Mouse (Mus musculus) forebrain, embryonic 13.5 days (tissue): ENCODE results near the gene Ccdc71. TPM values are rescaled to one million over a fixed set of nuclear protein-coding genes. Genes with fewer than 3 reads are reported as not detected.

Source experiments
- ATAC-seq: fragments of 200-750 bp; cut with Nextera tagmentation; 2 replicates; pipeline ENCODE4 v1.8.0; 2017
- H3K27ac ChIP-seq: fragments of 300-500 bp; sonication (generic); 2 replicates; pipeline ENCODE4 v1.5.1; 2015; ENCODE audit warnings: inconsistent platforms, mild to moderate bottlenecking, moderate library complexity
- H3K27me3 ChIP-seq: fragments of 300-500 bp; sonication (generic); 2 replicates; pipeline ENCODE4 v1.6.1; 2015; ENCODE audit warnings: mild to moderate bottlenecking, inconsistent platforms
- H3K36me3 ChIP-seq: fragments of 300-500 bp; sonication (generic); 2 replicates; pipeline ENCODE4 v1.6.1; 2015; ENCODE audit warnings: mild to moderate bottlenecking, inconsistent platforms; ENCODE audit not compliant: poor library complexity, severe bottlenecking
- H3K4me1 ChIP-seq: fragments of 300-500 bp; sonication (generic); 2 replicates; pipeline ENCODE4 v1.6.1; 2015; ENCODE audit warnings: inconsistent platforms
- H3K4me2 ChIP-seq: fragments of 300-500 bp; sonication (generic); 2 replicates; pipeline ENCODE4 v1.6.1; 2015; ENCODE audit warnings: inconsistent platforms, mild to moderate bottlenecking, moderate library complexity
- H3K4me3 ChIP-seq: fragments of 300-500 bp; sonication (generic); 2 replicates; pipeline ENCODE4 v1.5.1; 2015; ENCODE audit warnings: mild to moderate bottlenecking, inconsistent platforms
- H3K9ac ChIP-seq: fragments of 300-500 bp; sonication (generic); 2 replicates; pipeline ENCODE4 v1.6.1; 2015; ENCODE audit warnings: mild to moderate bottlenecking, inconsistent platforms
- H3K9me3 ChIP-seq: fragments of 300-500 bp; sonication (generic); replicated peaks from 2 replicates; pipeline ENCODE4 v1.6.1; 2016; ENCODE audit warnings: inconsistent platforms
- WGBS: fragments of 180-500 bp; shearing (Covaris S2); methylation state at CpG from one replicate; pipeline ENCODE4 v1.1.7; 2015; 5-methylcytosine and 5-hydroxymethylcytosine counted together
- polyA plus RNA-seq: library from polyadenylated mRNA; unstranded; fragments of >200 nt; fragmentation: Nextera tagmentation; extraction: Ambion mirVana; gene quantifications from 2 replicates; pipeline ENCODE4 v1.2.1, GENCODE M21; 2015

Ccdc71 gene
- polyA plus RNA-seq, 1 experiment from 2014 or later: 50.1 TPM

- H3K4me2 ChIP-seq: peak overlapping the region; percentile 95
- H3K4me1 ChIP-seq: peaks cover 25% of the 10 kb centered on the region
- no peaks in the 10 kb centered on the region for H3K27me3 ChIP-seq
- WGBS: 90% methylated on average over 16 of the region's 16 CpGs
- H3K36me3 ChIP-seq: peaks cover 74% of the 10 kb centered on the region
- peak overlapping the region; percentile 89 for H3K9ac ChIP-seq
- ATAC-seq: no peak
- H3K27ac ChIP-seq: no peak overlapping the region
- H3K4me3 ChIP-seq: peak overlapping the region; percentile 84
- H3K9me3 ChIP-seq: no peaks in the 10 kb centered on the region
Observed at GRCm38 (mm10) chr9:108492043-108492750, 31.9 kb downstream of the Ccdc71 start.

- H3K36me3 ChIP-seq: peaks cover 74% of the 10 kb centered on the region
- no peak overlapping the region for H3K27ac ChIP-seq
- no peak overlapping the region for H3K9ac ChIP-seq
- no peaks in the 10 kb centered on the region for H3K9me3 ChIP-seq
- H3K4me2 ChIP-seq: no peak overlapping the region
- H3K4me3 ChIP-seq: no peak overlapping the region
- no peak for ATAC-seq
- H3K27me3 ChIP-seq: no peaks in the 10 kb centered on the region
- peaks cover 25% of the 10 kb centered on the region for H3K4me1 ChIP-seq
- WGBS: 95% methylated on average over 8 of the region's 8 CpGs
Observed at GRCm38 (mm10) chr9:108493246-108493645, 32.9 kb downstream of the Ccdc71 start.

GRCm38 (mm10) chr9:108494146-108494825 is 34.0 kb downstream of the Ccdc71 start:
- Histone ChIP-seq H3K27me3 (no peaks in the 10 kb centered on the region), H3K9me3 (no peaks in the 10 kb centered on the region), H3K27ac (no peak overlapping the region), H3K4me2 (no peak overlapping the region), H3K9ac (no peak overlapping the region), H3K4me1 (peaks cover 25% of the 10 kb centered on the region), H3K4me3 (no peak overlapping the region), H3K36me3 (peaks cover 75% of the 10 kb centered on the region)
- WGBS: 94% methylated on average over 19 of the region's 19 CpGs
- no peak for ATAC-seq

GRCm38 (mm10) chr9:108494905-108495304 is 34.6 kb downstream of the Ccdc71 start:
- WGBS: 82% methylated on average over 10 of the region's 10 CpGs
- no peak for ATAC-seq
- Histone ChIP-seq H3K27me3 (no peaks in the 10 kb centered on the region), H3K4me1 (peaks cover 21% of the 10 kb centered on the region), H3K4me3 (no peak overlapping the region), H3K9ac (no peak overlapping the region), H3K36me3 (peaks cover 81% of the 10 kb centered on the region), H3K4me2 (no peak overlapping the region), H3K27ac (no peak overlapping the region), H3K9me3 (no peaks in the 10 kb centered on the region)

- Histone ChIP-seq H3K4me3 (no peak overlapping the region), H3K9ac (no peak overlapping the region), H3K27me3 (no peaks in the 10 kb centered on the region), H3K27ac (no peak overlapping the region), H3K4me1 (no peaks in the 10 kb centered on the region), H3K4me2 (no peak overlapping the region), H3K9me3 (no peaks in the 10 kb centered on the region), H3K36me3 (peaks cover 94% of the 10 kb centered on the region)
- ATAC-seq: no peak
- 92% methylated on average over 7 of the region's 7 CpGs for WGBS
Observed at GRCm38 (mm10) chr9:108499231-108499630, 38.9 kb downstream of the Ccdc71 start.

GRCm38 (mm10) chr9:108499943-108500342 is 39.6 kb downstream of the Ccdc71 start:
- Histone ChIP-seq H3K27ac (no peak overlapping the region), H3K27me3 (no peaks in the 10 kb centered on the region), H3K36me3 (peaks cover 87% of the 10 kb centered on the region), H3K9ac (no peak overlapping the region), H3K4me1 (no peaks in the 10 kb centered on the region), H3K9me3 (no peaks in the 10 kb centered on the region), H3K4me2 (no peak overlapping the region), H3K4me3 (no peak overlapping the region)
- 96% methylated on average over 15 of the region's 15 CpGs for WGBS
- no peak for ATAC-seq

GRCm38 (mm10) chr9:108506901-108507300 is 46.6 kb downstream of the Ccdc71 start:
- 90% methylated on average over 7 of the region's 7 CpGs for WGBS
- H3K4me1 ChIP-seq: peaks cover 15% of the 10 kb centered on the region
- peaks cover 39% of the 10 kb centered on the region for H3K36me3 ChIP-seq
- H3K27me3 ChIP-seq: no peaks in the 10 kb centered on the region
- H3K4me3 ChIP-seq: no peak overlapping the region; the same call in 1 of the 2 replicates
- ATAC-seq: no peak
- H3K27ac ChIP-seq: no peak overlapping the region
- H3K9ac ChIP-seq: no peak overlapping the region
- H3K9me3 ChIP-seq: no peaks in the 10 kb centered on the region
- peak overlapping the region; percentile 89 for H3K4me2 ChIP-seq

GRCm38 (mm10) chr9:108507619-108508434 is 47.5 kb downstream of the Ccdc71 start, which contains the start of gene Qars:
TSS of gene Qars (plus strand) at chr9:108507706.
- H3K4me3 ChIP-seq: peak within 1 kb of the TSS; percentile 69
- peak within 1 kb of the TSS; percentile 52; the same call in 1 of the 2 replicates for H3K27ac ChIP-seq
- no peaks in the 10 kb centered on the region for H3K9me3 ChIP-seq
- ATAC-seq: peak; percentile 97
- peak within 1 kb of the TSS; percentile 89 for H3K4me2 ChIP-seq
- H3K9ac ChIP-seq: peak within 1 kb of the TSS; percentile 78
- WGBS: under 1% methylated on average over 37 of the region's 37 CpGs
- peaks cover 15% of the 10 kb centered on the region for H3K4me1 ChIP-seq
- H3K27me3 ChIP-seq: no peaks in the 10 kb centered on the region
- peaks cover 41% of the 10 kb centered on the region for H3K36me3 ChIP-seq

GRCm38 (mm10) chr9:108508776-108509175 is 48.4 kb downstream of the Ccdc71 start:
- 92% methylated on average over 7 of the region's 7 CpGs for WGBS
- no peak overlapping the region for H3K27ac ChIP-seq
- peaks cover 41% of the 10 kb centered on the region for H3K36me3 ChIP-seq
- H3K27me3 ChIP-seq: no peaks in the 10 kb centered on the region
- peak overlapping the region; percentile 78 for H3K9ac ChIP-seq
- no peaks in the 10 kb centered on the region for H3K9me3 ChIP-seq
- H3K4me1 ChIP-seq: peaks cover 15% of the 10 kb centered on the region
- no peak for ATAC-seq
- peak overlapping the region; percentile 69 for H3K4me3 ChIP-seq
- H3K4me2 ChIP-seq: peak overlapping the region; percentile 89

Other genes with a start within 250 kb of the Ccdc71 start
- gene Dag1, start 196.6 kb upstream of the Ccdc71 start, polyA plus RNA-seq: 40.8 and 45.4 TPM in 2 replicates
- 94.9 and 95.4 TPM in 2 replicates for gene Nicn1, start 170.1 kb upstream of the Ccdc71 start, polyA plus RNA-seq
- 25.3 and 26.7 TPM in 2 replicates for gene Amt, start 163.7 kb upstream of the Ccdc71 start, polyA plus RNA-seq
- 317 and 330 TPM in 2 replicates for gene Rhoa, start 154.4 kb upstream of the Ccdc71 start, polyA plus RNA-seq
- 30.9 and 38.1 TPM in 2 replicates for gene Tcta, start 154.4 kb upstream of the Ccdc71 start, polyA plus RNA-seq
- 489 and 518 TPM in 2 replicates for gene Gpx1, start 121.6 kb upstream of the Ccdc71 start, polyA plus RNA-seq
- gene Usp4, start 112.7 kb upstream of the Ccdc71 start, polyA plus RNA-seq: 132 and 142 TPM in 2 replicates
- gene 1700102P08Rik, start 67.7 kb upstream of the Ccdc71 start, polyA plus RNA-seq: 1.5 and 2.0 TPM in 2 replicates
- gene Ccdc36, start 32.0 kb upstream of the Ccdc71 start, polyA plus RNA-seq: 1.1 and 1.2 TPM in 2 replicates
- not detected in 2 replicates for gene BC048562, start 24.0 kb upstream of the Ccdc71 start, polyA plus RNA-seq
- 54.1 and 63.9 TPM in 2 replicates for gene Klhdc8b, start 1.1 kb downstream of the Ccdc71 start, polyA plus RNA-seq
- 18.7 and 22.9 TPM in 2 replicates for gene Lamb2, start 19.2 kb downstream of the Ccdc71 start, polyA plus RNA-seq
- 69.7 and 80.6 TPM in 2 replicates for gene Usp19, start 30.1 kb downstream of the Ccdc71 start, polyA plus RNA-seq
- 80.4 and 91.2 TPM in 2 replicates for gene Qars, start 47.2 kb downstream of the Ccdc71 start, polyA plus RNA-seq
- gene Qrich1, start 56.3 kb downstream of the Ccdc71 start, polyA plus RNA-seq: 132 and 144 TPM in 2 replicates
- 135 and 143 TPM in 2 replicates for gene Impdh2, start 99.8 kb downstream of the Ccdc71 start, polyA plus RNA-seq
- gene Ndufaf3, start 106.9 kb downstream of the Ccdc71 start, polyA plus RNA-seq: 64.8 and 70.4 TPM in 2 replicates
- gene Dalrd3, start 109.4 kb downstream of the Ccdc71 start, polyA plus RNA-seq: 230 and 246 TPM in 2 replicates
- gene Wdr6, start 118.2 kb downstream of the Ccdc71 start, polyA plus RNA-seq: 203 and 256 TPM in 2 replicates
- 16.6 and 18.7 TPM in 2 replicates for gene P4htm, start 137.1 kb downstream of the Ccdc71 start, polyA plus RNA-seq
- gene Arih2, start 188.9 kb downstream of the Ccdc71 start, polyA plus RNA-seq: 55.9 and 58.2 TPM in 2 replicates
- 39.0 and 41.3 TPM in 2 replicates for gene Slc25a20, start 201.6 kb downstream of the Ccdc71 start, polyA plus RNA-seq
- gene Prkar2a, start 228.8 kb downstream of the Ccdc71 start, polyA plus RNA-seq: 32.8 and 34.2 TPM in 2 replicates